Mouse (Mus musculus) thymus, postnatal 10 days (tissue): ENCODE measurements at regions not wholly inside any gene's neighbourhood (a gene's known extent, or its start where the extent isn't known, plus 50 kb on each side); places are given as distances from the start of the nearest gene placed in this dataset.
A peak's percentile ranks its signal among the peaks of the same experiment; 100 is the strongest.

ENCODE experiments used
- DNase-seq, 2 experiments: peaks; one replicate each; pipeline ENCODE4 v3.0.0; 2021; ENCODE audit warnings: low spot score in 2 of 2

GRCm38 (mm10) chr1:183622341-183622740 is 204.3 kb downstream of the Hhipl2 start:
- no peak for DNase-seq

- DNase-seq: no peak
Measured at GRCm38 (mm10) chr1:183624266-183624665, 206.3 kb downstream of the Hhipl2 start.

GRCm38 (mm10) chr1:183633810-183634209 is 215.8 kb downstream of the Hhipl2 start:
- DNase-seq: no peak

- no peak for DNase-seq
Measured at GRCm38 (mm10) chr1:183634836-183635235, 216.8 kb downstream of the Hhipl2 start.

GRCm38 (mm10) chr1:183637214-183637613 is 219.2 kb downstream of the Hhipl2 start:
- DNase-seq: no peak

GRCm38 (mm10) chr1:183639332-183639731 is 221.3 kb downstream of the Hhipl2 start:
- no peak for DNase-seq

- DNase-seq: no peak
Measured at GRCm38 (mm10) chr1:183640568-183640967, 222.6 kb downstream of the Hhipl2 start.

- DNase-seq: no peak
Measured at GRCm38 (mm10) chr1:183644001-183644400, 226.0 kb downstream of the Hhipl2 start.

GRCm38 (mm10) chr1:183653878-183654277 is 235.9 kb downstream of the Hhipl2 start:
- DNase-seq: no peak

- DNase-seq: peak in 1 of 2 experiments; percentile 65
Measured at GRCm38 (mm10) chr1:183657043-183657442, 239.0 kb downstream of the Hhipl2 start.

- DNase-seq: no peak
Measured at GRCm38 (mm10) chr1:183660541-183660940, 242.5 kb downstream of the Hhipl2 start.

GRCm38 (mm10) chr1:183662369-183663043 is 244.5 kb downstream of the Hhipl2 start:
- no peak for DNase-seq

- no peak for DNase-seq
Measured at GRCm38 (mm10) chr1:183669271-183669670, 251.3 kb downstream of the Hhipl2 start.

GRCm38 (mm10) chr1:183669674-183670073 is 251.7 kb downstream of the Hhipl2 start:
- DNase-seq: peak; percentile 4 to 25

- no peak for DNase-seq
Measured at GRCm38 (mm10) chr1:183670542-183670941, 252.5 kb downstream of the Hhipl2 start.

- no peak for DNase-seq
Measured at GRCm38 (mm10) chr1:183671541-183671940, 253.5 kb downstream of the Hhipl2 start.

- no peak for DNase-seq
Measured at GRCm38 (mm10) chr1:183672521-183672920, 254.5 kb downstream of the Hhipl2 start.

- no peak for DNase-seq
Measured at GRCm38 (mm10) chr1:183677585-183677984, 259.6 kb downstream of the Hhipl2 start.

GRCm38 (mm10) chr1:183679949-183680348 is 261.9 kb downstream of the Hhipl2 start:
- no peak for DNase-seq

- no peak for DNase-seq
Measured at GRCm38 (mm10) chr1:183686056-183686455, 268.0 kb downstream of the Hhipl2 start.

GRCm38 (mm10) chr1:183692756-183693155 is 274.7 kb downstream of the Hhipl2 start:
- no peak for DNase-seq

- DNase-seq: peak; percentile 5 to 50
Measured at GRCm38 (mm10) chr1:183699284-183699683, 281.3 kb downstream of the Hhipl2 start.

- DNase-seq: no peak
Measured at GRCm38 (mm10) chr1:183702888-183703287, 284.9 kb downstream of the Hhipl2 start.

GRCm38 (mm10) chr1:183712895-183713294 is 294.9 kb downstream of the Hhipl2 start:
- DNase-seq: no peak
